Mouse (Mus musculus) kidney, embryonic 16.5 days (tissue): ENCODE data around the gene Ssbp4. TPM values are rescaled to one million over a fixed set of nuclear protein-coding genes. Genes with fewer than 3 reads are reported as not detected.

Experiments used
- ATAC-seq: fragments of 200-750 bp; cut with Nextera tagmentation; 2 replicates; pipeline ENCODE4 v1.8.0; 2017; ENCODE audit warnings: moderate TSS enrichment; ENCODE audit not compliant: low FRiP score, low TSS enrichment
- H3K27ac ChIP-seq: fragments of 300-500 bp; sonication (generic); 2 replicates; pipeline ENCODE4 v1.5.1; 2014; ENCODE audit warnings: low read length
- H3K27me3 ChIP-seq: fragments of 300-500 bp; sonication (generic); 2 replicates; pipeline ENCODE4 v1.6.1; 2014; ENCODE audit warnings: low read length, control low read depth, mixed read lengths; ENCODE audit not compliant: insufficient read depth
- H3K36me3 ChIP-seq: fragments of 300-500 bp; sonication (generic); 2 replicates; pipeline ENCODE4 v1.6.1; 2014; ENCODE audit warnings: low read length, control low read depth, mixed read lengths; ENCODE audit not compliant: insufficient read depth
- H3K4me1 ChIP-seq: fragments of 300-500 bp; sonication (generic); 2 replicates; pipeline ENCODE4 v1.6.1; 2014; ENCODE audit warnings: low read length, control low read depth, mixed read lengths; ENCODE audit not compliant: insufficient read depth
- H3K4me2 ChIP-seq: fragments of 300-500 bp; sonication (generic); replicated peaks from 2 replicates; pipeline ENCODE4 v1.6.1; 2014; ENCODE audit warnings: low read depth, low read length
- H3K4me3 ChIP-seq: fragments of 300-500 bp; sonication (generic); 2 replicates; pipeline ENCODE4 v1.5.1; 2014; ENCODE audit warnings: mild to moderate bottlenecking, low read length
- H3K9ac ChIP-seq: fragments of 300-500 bp; sonication (generic); replicated peaks from 2 replicates; pipeline ENCODE4 v1.6.1; 2014; ENCODE audit warnings: low read length
- H3K9me3 ChIP-seq: fragments of 300-500 bp; sonication (generic); 2 replicates; pipeline ENCODE4 v1.6.1; 2016; ENCODE audit warnings: low read length, control low read depth
- WGBS: fragments of 180-500 bp; shearing (Covaris S2); extraction: QIAGEN DNeasy Blood & Tissue Kit; methylation state at CpG from one replicate; pipeline ENCODE4 v1.1.7; 2014; 5-methylcytosine and 5-hydroxymethylcytosine counted together
- polyA plus RNA-seq: library from polyadenylated mRNA; unstranded; fragments of >200 nt; fragmentation: Nextera tagmentation; extraction: Ambion mirVana; gene quantifications from 2 replicates; pipeline ENCODE4 v1.2.1, GENCODE M21; 2015

The Ssbp4 gene
- polyA plus RNA-seq, 1 experiment from 2014 or later, result 133 TPM

GRCm38 (mm10) chr8:70648164-70648442, 39.4 kb upstream of the Ssbp4 start:
- WGBS, result 33% methylated on average over 1 of the region's 1 CpGs
- Histone ChIP-seq H3K4me2 (no peak overlapping the region), H3K4me3 (no peak overlapping the region), H3K4me1 (peaks cover 47% of the 10 kb centered on the region), H3K27me3 (no peaks in the 10 kb centered on the region), H3K9ac (no peak overlapping the region), H3K27ac (0 out of 2 replicates have a peak overlapping the region, but pooled peaks have one; percentile 51), H3K36me3 (peaks cover 27% of the 10 kb centered on the region), H3K9me3 (no peaks in the 10 kb centered on the region)
- no peak for ATAC-seq

- Histone ChIP-seq H3K4me1 (peaks cover 47% of the 10 kb centered on the region), H3K9me3 (no peaks in the 10 kb centered on the region), H3K4me3 (no peak overlapping the region), H3K36me3 (peaks cover 27% of the 10 kb centered on the region), H3K27ac (peak overlapping the region; percentile 51), H3K27me3 (no peaks in the 10 kb centered on the region), H3K4me2 (no peak overlapping the region; the same call in 1 of the 2 replicates), H3K9ac (peak overlapping the region; percentile 17)
- ATAC-seq, result peak; percentile 58; the same call in 1 of the 2 replicates
- 31% methylated on average over 8 of the region's 8 CpGs for WGBS
Observed at GRCm38 (mm10) chr8:70647343-70648163, 38.9 kb upstream of the Ssbp4 start.

GRCm38 (mm10) chr8:70646775-70647174, 38.1 kb upstream of the Ssbp4 start:
- peaks cover 47% of the 10 kb centered on the region for H3K4me1 ChIP-seq
- no peaks in the 10 kb centered on the region for H3K9me3 ChIP-seq
- peak overlapping the region; percentile 38; the same call in 1 of the 2 replicates for H3K9ac ChIP-seq
- no peak for ATAC-seq
- no peak overlapping the region for H3K4me3 ChIP-seq
- H3K4me2 ChIP-seq, result no peak overlapping the region
- no peaks in the 10 kb centered on the region for H3K27me3 ChIP-seq
- H3K36me3 ChIP-seq, result peaks cover 20% of the 10 kb centered on the region
- H3K27ac ChIP-seq, result no peak overlapping the region

- Histone ChIP-seq H3K27me3 (no peaks in the 10 kb centered on the region), H3K4me2 (no peak overlapping the region), H3K4me3 (no peak overlapping the region), H3K9ac (peak overlapping the region; percentile 38; the same call in 1 of the 2 replicates), H3K4me1 (peaks cover 47% of the 10 kb centered on the region), H3K27ac (peak overlapping the region; percentile 52; the same call in 1 of the 2 replicates), H3K9me3 (no peaks in the 10 kb centered on the region), H3K36me3 (peaks cover 17% of the 10 kb centered on the region)
- ATAC-seq, result no peak
- 67% methylated on average over 6 of the region's 6 CpGs for WGBS
Observed at GRCm38 (mm10) chr8:70646369-70646768, 37.7 kb upstream of the Ssbp4 start.

GRCm38 (mm10) chr8:70645501-70646224, 37.0 kb upstream of the Ssbp4 start:
- Histone ChIP-seq H3K27ac (peak overlapping the region; percentile 52; the same call in 1 of the 2 replicates), H3K9me3 (no peaks in the 10 kb centered on the region), H3K4me2 (0 out of 2 replicates have a peak overlapping the region, but pooled peaks have one; percentile 6), H3K4me3 (no peak overlapping the region), H3K36me3 (peaks cover 12% of the 10 kb centered on the region), H3K27me3 (no peaks in the 10 kb centered on the region), H3K9ac (peak overlapping the region; percentile 38), H3K4me1 (peaks cover 47% of the 10 kb centered on the region)
- 27% methylated on average over 17 of the region's 17 CpGs for WGBS
- peak; percentile 24; the same call in 1 of the 2 replicates for ATAC-seq

- Histone ChIP-seq H3K4me2 (no peak overlapping the region), H3K27me3 (no peaks in the 10 kb centered on the region), H3K27ac (no peak overlapping the region), H3K9ac (no peak overlapping the region), H3K9me3 (no peaks in the 10 kb centered on the region), H3K36me3 (peaks cover 1% of the 10 kb centered on the region; the same call in 1 of the 2 replicates), H3K4me3 (no peak overlapping the region), H3K4me1 (peaks cover 36% of the 10 kb centered on the region)
- WGBS, result 81% methylated on average over 2 of the region's 2 CpGs
- ATAC-seq, result no peak
Observed at GRCm38 (mm10) chr8:70644065-70644464, 35.4 kb upstream of the Ssbp4 start.

- Histone ChIP-seq H3K4me3 (no peak overlapping the region), H3K4me1 (peaks cover 31% of the 10 kb centered on the region), H3K27ac (no peak overlapping the region), H3K9me3 (no peaks in the 10 kb centered on the region), H3K9ac (no peak overlapping the region), H3K27me3 (no peaks in the 10 kb centered on the region), H3K4me2 (no peak overlapping the region), H3K36me3 (no peaks in the 10 kb centered on the region)
- 56% methylated on average over 3 of the region's 3 CpGs for WGBS
- no peak for ATAC-seq
Observed at GRCm38 (mm10) chr8:70643019-70643418, 34.3 kb upstream of the Ssbp4 start.

- no peak for ATAC-seq
- H3K9ac ChIP-seq, result no peak overlapping the region
- no peaks in the 10 kb centered on the region for H3K36me3 ChIP-seq
- H3K27me3 ChIP-seq, result no peaks in the 10 kb centered on the region
- no peak overlapping the region for H3K4me3 ChIP-seq
- H3K27ac ChIP-seq, result no peak overlapping the region
- H3K9me3 ChIP-seq, result no peaks in the 10 kb centered on the region
- WGBS, result 58% methylated on average over 9 of the region's 9 CpGs
- H3K4me1 ChIP-seq, result peaks cover 29% of the 10 kb centered on the region
- H3K4me2 ChIP-seq, result no peak overlapping the region
Observed at GRCm38 (mm10) chr8:70638752-70639151, 30.1 kb upstream of the Ssbp4 start.

GRCm38 (mm10) chr8:70636838-70637237, 28.2 kb upstream of the Ssbp4 start:
- no peaks in the 10 kb centered on the region for H3K27me3 ChIP-seq
- H3K4me3 ChIP-seq, result no peak overlapping the region
- H3K27ac ChIP-seq, result 0 out of 2 replicates have a peak overlapping the region, but pooled peaks have one; percentile 19
- ATAC-seq, result 0 out of 2 replicates have a peak, but pooled peaks have one; percentile 69
- H3K36me3 ChIP-seq, result no peaks in the 10 kb centered on the region
- H3K9me3 ChIP-seq, result no peaks in the 10 kb centered on the region
- peaks cover 35% of the 10 kb centered on the region for H3K4me1 ChIP-seq
- WGBS, result 43% methylated on average over 8 of the region's 8 CpGs
- no peak overlapping the region for H3K4me2 ChIP-seq
- H3K9ac ChIP-seq, result no peak overlapping the region
